In the genomic region with DNA sequence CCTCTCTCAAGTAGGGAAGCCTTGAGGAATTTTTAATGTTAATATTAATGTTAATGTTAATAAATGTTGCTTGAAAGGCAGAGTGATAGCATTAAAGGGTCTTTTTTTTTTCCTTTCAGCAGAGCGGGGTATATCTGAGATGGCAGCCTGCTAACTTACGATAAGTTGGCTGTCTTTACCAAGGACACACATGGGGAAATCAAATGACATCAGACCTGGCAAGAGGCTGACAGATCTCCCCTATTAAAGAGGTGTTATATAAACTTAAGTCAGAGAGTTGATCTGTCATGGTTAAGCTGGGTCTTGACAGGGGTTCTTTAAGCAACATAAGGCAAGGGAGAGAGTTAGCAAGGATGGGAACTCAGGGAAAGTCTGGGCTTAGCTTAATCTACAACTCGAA, we compare ENCODE assay signal across 23 mouse cellular contexts. TPM values are rescaled to one million over a fixed set of nuclear protein-coding genes. Genes with fewer than 3 reads are reported as not detected.
DNase-seq lines count a peak whose midpoint lies in the region; ATAC-seq and TF ChIP-seq lines count a peak whose summit lies in the region.
"Had no signal": no experiment of that assay in that cellular context is flagged by ENCODE, and none has a peak within 500 bp of the region (broad histone marks: within the 10 kb centered on the region; RNA-seq: fewer than 3 reads in every experiment).

No protein-coding gene starts in this region.

- peak; percentile 68; the same call in 1 of the 2 replicates for ATAC-seq in lung, embryonic 14.5 days (ENCODE audit: insufficient read depth)
- 0 out of 2 replicates have a peak, but pooled peaks have one; percentile 51 for ATAC-seq in lung, embryonic 16.5 days (ENCODE audit: low read depth)
- peak; percentile 25; the same call in 1 of the 2 replicates for ATAC-seq in lung, postnatal 0 days
- ATAC-seq: activated CD4-positive, CD25-positive, alpha-beta regulatory T cell, adult 4 months; CD4-positive, CD25-positive, alpha-beta regulatory T cell, adult 4 months; Patski had no signal

- no peak for TF ChIP-seq EP300 in lung, postnatal 0 days (IDR thresholded peaks at IDR 0.05)

- no peak overlapping the region for H3K4me3 ChIP-seq in lung, embryonic 14.5 days (ENCODE audit: low read depth, low read length)
- no peak overlapping the region for H3K4me3 ChIP-seq in lung, embryonic 16.5 days (ENCODE audit: low read length)
- no peak overlapping the region for H3K4me3 ChIP-seq in lung, postnatal 0 days (ENCODE audit: low read depth, low read length)
- no peak overlapping the region for H3K4me3 ChIP-seq in lung, adult 2 months (replicated peaks; ENCODE audit: extremely low read depth, low read depth, low read length)

- no peak overlapping the region for H3K4me2 ChIP-seq in lung, embryonic 14.5 days
- no peak overlapping the region for H3K4me2 ChIP-seq in lung, embryonic 16.5 days (ENCODE audit: low read depth, low read length)
- H3K4me2 ChIP-seq in lung, postnatal 0 days (replicated peaks; ENCODE audit: low read depth, low read length): no peak overlapping the region

- 46% methylated on average over 3 of the region's 3 CpGs for WGBS in lung, embryonic 14.5 days
- 44% methylated on average over 3 of the region's 3 CpGs for WGBS in lung, embryonic 16.5 days
- WGBS in lung, postnatal 0 days: 60% methylated on average over 3 of the region's 3 CpGs
- WGBS in lung, adult 2 months: 61% methylated on average over 3 of the region's 3 CpGs

- no peak for TF ChIP-seq CTCF in lung, embryonic 14.5 days (IDR thresholded peaks at IDR 0.05; ENCODE audit: low read depth)
- TF ChIP-seq CTCF in lung, postnatal 0 days (IDR thresholded peaks at IDR 0.05): no peak
- TF ChIP-seq CTCF in lung, adult 2 months (IDR thresholded peaks at IDR 0.05; ENCODE audit: insufficient read depth, low read length): no peak

- no peaks in the 10 kb centered on the region for H3K4me1 ChIP-seq in lung, embryonic 14.5 days (ENCODE audit: insufficient read depth)
- no peaks in the 10 kb centered on the region for H3K4me1 ChIP-seq in lung, embryonic 16.5 days (replicated peaks; ENCODE audit: control insufficient read depth, insufficient read depth, low read length)
- H3K4me1 ChIP-seq in lung, postnatal 0 days (ENCODE audit: insufficient read depth, low read depth, low read length): no peaks in the 10 kb centered on the region
- H3K4me1 ChIP-seq in lung, adult 2 months (ENCODE audit: control insufficient read depth, insufficient read depth, low read length): no peaks in the 10 kb centered on the region

- no peak overlapping the region for H3K9ac ChIP-seq in lung, embryonic 14.5 days
- no peak overlapping the region for H3K9ac ChIP-seq in lung, embryonic 16.5 days (ENCODE audit: low read length)
- H3K9ac ChIP-seq in lung, postnatal 0 days (replicated peaks; ENCODE audit: low read depth): no peak overlapping the region

- no peak for TF ChIP-seq POLR2A in lung, adult 2 months (IDR thresholded peaks at IDR 0.05; ENCODE audit: borderline replicate concordance, extremely low read depth, low read depth, low read length)

- no peaks in the 10 kb centered on the region for H3K9me3 ChIP-seq in lung, embryonic 14.5 days (ENCODE audit: low read depth, low read length)
- no peaks in the 10 kb centered on the region for H3K9me3 ChIP-seq in lung, embryonic 16.5 days (ENCODE audit: control insufficient read depth, low read length)
- no peaks in the 10 kb centered on the region for H3K9me3 ChIP-seq in lung, postnatal 0 days (ENCODE audit: low read length)

- H3K27me3 ChIP-seq in lung, embryonic 14.5 days (ENCODE audit: insufficient read depth, low read length): peaks cover 2% of the 10 kb centered on the region; the same call in 1 of the 2 replicates
- no peaks in the 10 kb centered on the region; the same call in 1 of the 2 replicates for H3K27me3 ChIP-seq in lung, embryonic 16.5 days (ENCODE audit: control insufficient read depth, insufficient read depth, low read depth, low read length)
- H3K27me3 ChIP-seq in lung, postnatal 0 days (replicated peaks; ENCODE audit: insufficient read depth, low read length): no peaks in the 10 kb centered on the region
- H3K27me3 ChIP-seq: CH12.LX had no signal

- no peak overlapping the region for H3K27ac ChIP-seq in lung, embryonic 14.5 days (ENCODE audit: low read depth)
- no peak overlapping the region for H3K27ac ChIP-seq in lung, embryonic 16.5 days (ENCODE audit: low read length)
- H3K27ac ChIP-seq in lung, postnatal 0 days (ENCODE audit: low read length): no peak overlapping the region

- H3K36me3 ChIP-seq in lung, embryonic 14.5 days (ENCODE audit: insufficient read depth): no peaks in the 10 kb centered on the region
- no peaks in the 10 kb centered on the region for H3K36me3 ChIP-seq in lung, embryonic 16.5 days (ENCODE audit: control insufficient read depth, insufficient read depth, low read length)
- H3K36me3 ChIP-seq in lung, postnatal 0 days (ENCODE audit: insufficient read depth, low read length): no peaks in the 10 kb centered on the region
- H3K36me3 ChIP-seq: G1E had no signal

- DNase-seq in lung, embryonic 14.5 days: peak; percentile 66
- DNase-seq in lung, postnatal 4 days: no peak
- DNase-seq in lung, adult 18-20 months: no peak
- DNase-seq in lung, postnatal 0 days (ENCODE audit: low spot score): peak; percentile 18
- DNase-seq in lung, postnatal 25 days (ENCODE audit: low spot score): no peak
- DNase-seq in lung, postnatal 10 days: peak; percentile 11
- no peak for DNase-seq in lung, adult 2 months
- DNase-seq: adrenal gland, adult 2 months; adrenal gland, adult 8-10 months; adrenal gland, postnatal 10 days; adrenal gland, postnatal 14 days; adrenal gland, postnatal 25 days; adrenal gland, postnatal 36 days; B cell, adult 2 months; cerebellum, adult 11 months; cerebellum, adult 11-12 months had no signal

RNA-seq across cellular contexts. Expression of gene Mtnr1a, which starts 11.9 kb away (rescaled TPM):
- 0.30 TPM in 1 of 2 replicates, not detected in the other for polyA plus RNA-seq in lung, embryonic 14.5 days (2014; fragmentation: Nextera tagmentation; extraction: Ambion mirVana)
- polyA plus RNA-seq in lung, embryonic 16.5 days (2015; fragmentation: Nextera tagmentation; extraction: Ambion mirVana): not detected in 2 replicates
- polyA plus RNA-seq in lung, postnatal 0 days (2015; fragmentation: Nextera tagmentation; extraction: Ambion mirVana): not detected in 2 replicates
- polyA plus RNA-seq in lung, adult 2 months (2012; rRNA removed): not detected in 2 replicates
- polyA plus RNA-seq: activated CD4-positive, CD25-positive, alpha-beta regulatory T cell, adult 4 months; adrenal gland, adult 2 months; C2C12; CD4-positive, CD25-positive, alpha-beta regulatory T cell, adult 4 months; G1E; Patski had no signal

Comparison
In these comparisons a context has a peak if more than half of its experiments do, and no peak if none do; other contexts are left out.
1. DNase-seq: peak in lung, embryonic 14.5 days (single experiment), lung, postnatal 0 days (single experiment) and lung, postnatal 10 days (single experiment); none in lung, postnatal 4 days (0 of 2), lung, adult 18-20 months (0 of 2), lung, postnatal 25 days (single experiment) and lung, adult 2 months (single experiment).
2. Peak in every context shown above with its lines, with median percentiles within 50 percentile points of each other: ATAC-seq.